Mouse (Mus musculus) CH12F3 (cell line): ENCODE measurements around the gene Lrrc29.

Source experiments
- in situ Hi-C: fragments of 300-500 bp; cut with MboI; formaldehyde crosslinking; loops from 2 replicates; pipeline ENCODE4 v1.14.3; 2020; ENCODE audit warnings: low sequenced_read_pairs

The Lrrc29 gene

DNA sequence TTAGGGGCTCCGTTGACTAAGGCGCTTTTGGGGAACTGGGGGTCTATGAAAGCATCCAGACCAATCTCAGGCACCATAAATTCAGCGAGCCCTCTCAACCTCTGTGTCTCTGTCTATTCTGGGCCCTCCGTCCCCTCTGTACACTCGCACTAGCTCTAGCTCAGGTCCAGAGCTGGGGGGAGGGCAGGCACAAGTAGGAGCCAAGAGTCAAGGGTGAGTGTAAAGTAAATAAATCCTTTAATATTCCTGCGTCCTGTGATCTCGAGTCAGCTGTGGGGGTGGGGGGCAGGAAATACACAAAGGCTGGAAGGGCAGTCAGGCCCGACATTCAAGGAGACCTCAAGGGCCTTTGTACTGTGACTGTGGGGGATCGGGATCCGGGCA is 57.0 kb downstream of the Lrrc29 start:
- in situ Hi-C loops = no loop called here

DNA sequence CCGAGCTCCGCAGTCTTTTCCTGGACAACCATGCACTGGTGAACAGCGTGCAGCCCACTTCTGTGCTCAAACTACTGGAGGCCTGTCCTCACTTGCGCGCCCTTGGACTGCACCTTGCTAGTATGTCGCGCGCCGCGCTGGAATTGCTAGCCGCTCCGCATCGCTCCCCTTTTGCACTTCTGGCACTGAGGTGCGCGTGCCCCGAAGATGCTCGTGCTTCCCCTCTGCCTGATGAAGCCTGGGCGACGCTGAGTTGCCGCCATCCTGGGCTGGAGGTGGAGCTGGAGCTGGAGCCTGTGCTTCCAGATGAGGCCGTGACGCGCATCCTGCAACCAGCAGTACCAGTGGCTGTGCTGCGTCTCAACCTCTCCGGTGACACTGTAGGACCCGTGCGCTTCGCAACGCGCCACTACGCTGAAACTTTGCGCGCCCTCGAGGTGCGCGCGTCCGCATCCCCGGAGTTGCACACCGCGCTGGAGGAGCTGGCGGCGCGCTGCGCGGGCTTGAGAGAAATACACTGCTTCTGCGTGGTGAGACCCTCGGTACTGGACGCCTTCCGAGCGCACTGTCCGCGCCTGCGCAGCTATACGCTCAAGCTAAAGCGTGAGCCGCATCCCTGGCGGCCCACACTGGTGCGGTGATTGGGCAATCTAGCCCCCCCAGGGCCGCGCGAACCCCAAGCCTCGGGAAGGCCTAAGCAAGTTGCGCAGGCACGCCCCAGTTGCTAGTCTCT is 57.6 kb downstream of the Lrrc29 start:
- in situ Hi-C loops = no loop called here

DNA sequence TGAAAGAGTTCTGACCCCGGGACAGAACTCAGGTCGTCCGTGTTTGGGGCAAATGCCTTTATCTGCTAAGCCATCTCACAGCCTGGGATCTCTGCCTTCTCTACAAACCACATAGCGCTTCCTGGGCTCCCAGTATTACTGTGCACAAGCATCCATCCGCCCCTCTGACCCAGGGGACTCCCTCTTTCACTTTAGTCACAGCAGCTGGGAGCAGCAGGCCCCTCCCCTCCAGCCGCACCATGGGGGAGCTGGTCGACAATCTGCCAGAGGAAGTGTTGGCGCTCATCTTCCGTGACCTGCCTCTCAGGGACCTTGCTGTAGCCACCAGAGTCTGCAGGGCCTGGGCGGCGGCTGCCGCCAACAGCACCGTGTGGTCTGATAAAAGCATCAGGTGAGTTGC is 59.3 kb downstream of the Lrrc29 start:
- in situ Hi-C loops = no loop called here

DNA sequence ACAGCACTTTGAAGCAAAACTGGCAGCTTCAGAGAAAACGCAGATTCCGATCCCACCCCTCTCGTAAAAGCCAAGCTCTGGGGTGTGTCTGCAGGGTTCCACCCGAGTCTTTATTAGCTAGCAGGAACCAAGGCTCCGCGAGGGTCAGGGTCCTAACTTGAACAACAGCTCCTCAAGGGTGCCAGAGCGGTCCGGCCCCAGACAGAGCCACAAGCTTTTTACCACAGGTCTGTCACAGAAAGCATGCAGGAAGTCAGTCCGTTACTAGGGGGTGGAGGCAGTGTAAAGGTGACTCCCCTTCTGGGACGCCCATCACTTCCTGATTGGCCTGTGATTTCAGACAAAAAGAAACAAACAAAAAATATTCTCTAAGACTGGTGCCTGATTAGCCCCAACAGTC is 61.0 kb downstream of the Lrrc29 start:
- in situ Hi-C loops = no loop called here

DNA sequence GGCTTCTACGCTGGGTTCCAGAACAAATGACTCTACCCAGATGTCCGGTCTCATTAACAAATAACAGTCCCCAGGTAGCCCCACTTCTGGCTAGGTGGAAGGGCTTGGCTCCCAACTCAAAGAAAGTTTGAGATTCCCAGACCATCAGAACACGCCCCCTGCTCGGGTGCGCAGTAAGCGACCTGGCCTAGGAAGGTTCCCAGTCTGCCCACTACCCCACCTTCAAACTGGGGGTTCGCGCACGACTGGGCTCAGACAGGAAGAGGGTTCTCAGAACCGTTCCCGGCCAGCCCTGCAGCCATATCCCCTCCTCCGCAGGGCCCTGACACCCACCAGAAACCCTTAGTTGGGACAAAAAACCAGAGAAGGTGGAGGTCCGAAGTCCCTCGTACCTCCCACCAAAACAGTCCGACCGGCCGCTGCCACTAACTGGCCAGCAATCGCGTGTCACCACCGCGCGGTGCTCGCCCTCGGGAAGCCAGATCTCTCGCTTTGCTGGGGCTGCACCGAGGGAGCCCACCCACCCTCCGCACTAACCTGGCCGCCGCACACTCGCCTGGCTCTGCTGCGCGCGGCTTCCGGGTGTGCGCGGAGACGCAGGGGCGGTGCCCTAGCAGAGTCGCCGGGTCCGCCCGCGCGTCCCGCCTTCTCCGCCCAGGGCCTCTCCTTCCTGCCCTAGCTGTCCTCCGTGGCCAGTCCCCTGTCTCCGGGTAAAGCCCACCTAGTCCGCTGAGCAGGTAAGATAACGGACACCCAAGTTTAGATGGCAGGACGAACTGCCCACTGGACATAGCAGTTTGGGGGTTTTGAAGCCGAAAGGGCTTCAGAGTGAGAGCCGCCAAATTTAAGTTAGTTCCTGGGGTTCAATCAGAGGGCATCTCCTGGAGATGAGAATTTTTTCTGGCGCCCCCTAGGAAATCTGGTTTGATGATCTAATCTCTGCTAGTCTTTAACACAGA is 61.8 kb downstream of the Lrrc29 start, which contains the start of the genes Tradd and Fbxl8:
Tradd (minus strand) TSS at position 586 of the 959 bp plus-strand sequence.
Fbxl8 (plus strand) TSS at position 625 of the 959 bp plus-strand sequence.
- in situ Hi-C loops = no loop called here

DNA sequence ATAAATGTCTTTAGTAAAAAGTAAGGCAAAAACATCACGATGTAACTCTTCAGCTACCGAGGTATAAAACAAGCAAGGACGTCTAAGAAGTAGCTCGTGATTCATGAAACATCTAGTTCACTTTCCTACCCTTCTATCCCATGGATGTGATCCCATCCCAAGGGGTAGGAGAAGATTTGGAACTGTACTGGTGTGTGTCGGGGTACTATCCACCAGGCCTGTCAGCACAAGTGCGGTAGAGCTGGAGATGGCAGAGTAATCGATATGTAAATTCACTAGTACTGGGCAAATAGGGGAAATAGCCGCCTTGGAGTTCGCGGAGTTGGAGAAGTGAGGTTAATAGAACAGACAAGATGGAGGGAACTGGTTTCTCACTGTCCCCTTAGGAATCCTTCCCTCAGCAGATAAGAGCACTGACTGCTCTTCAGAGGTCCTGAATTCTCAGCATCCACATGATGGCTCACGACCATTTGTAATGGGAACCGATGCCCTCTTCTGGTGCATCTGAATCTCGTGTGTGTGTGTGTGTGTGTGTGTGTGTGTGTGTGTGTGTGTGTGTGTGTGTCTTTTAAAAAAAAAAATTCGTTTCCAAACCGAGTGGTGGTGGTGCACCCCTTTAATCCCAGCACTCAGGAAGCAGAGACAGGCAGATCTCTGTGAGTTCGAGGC is 62.7 kb downstream of the Lrrc29 start:
- in situ Hi-C loops = no loop called here
